Mouse (Mus musculus) activated CD4-positive, CD25-positive, alpha-beta regulatory T cell, adult 4 months (primary cell): ENCODE measurements around the gene Epb41. TPM values are rescaled to one million over a fixed set of nuclear protein-coding genes. Genes with fewer than 3 reads are reported as not detected.

Experiments used
- ATAC-seq: one replicate; pipeline ENCODE4 v1.8.0; 2017
- polyA plus RNA-seq, 2 experiments: library from polyadenylated mRNA; unstranded; fragments of 100-300 nt; shearing (Covaris generic); gene quantifications; one replicate each; pipeline ENCODE4 v1.2.1; 2017

The Epb41 gene
- polyA plus RNA-seq, 2 experiments from 2014 or later, result 26.9 to 27.1 TPM

- no peak for ATAC-seq
Measured at GRCm38 (mm10) chr4:132007123-132007522, 68.0 kb downstream of the Epb41 start.

GRCm38 (mm10) chr4:131998641-131999040 lies 76.5 kb downstream of the Epb41 start:
- no peak for ATAC-seq

GRCm38 (mm10) chr4:131997476-131997875 lies 77.6 kb downstream of the Epb41 start:
- no peak for ATAC-seq

- no peak for ATAC-seq
Measured at GRCm38 (mm10) chr4:131996985-131997384, 78.1 kb downstream of the Epb41 start.

- ATAC-seq, result no peak
Measured at GRCm38 (mm10) chr4:131993792-131994191, 81.3 kb downstream of the Epb41 start.

- ATAC-seq, result no peak
Measured at GRCm38 (mm10) chr4:131982881-131983538, 92.1 kb downstream of the Epb41 start.

GRCm38 (mm10) chr4:131981755-131982154 lies 93.4 kb downstream of the Epb41 start:
- no peak for ATAC-seq

- ATAC-seq, result peak; percentile 54
Measured at GRCm38 (mm10) chr4:131977201-131977600, 97.9 kb downstream of the Epb41 start.

- no peak for ATAC-seq
Measured at GRCm38 (mm10) chr4:131970244-131970853, 104.8 kb downstream of the Epb41 start.

GRCm38 (mm10) chr4:131968873-131969272 lies 106.2 kb downstream of the Epb41 start:
- no peak for ATAC-seq

- no peak for ATAC-seq
Measured at GRCm38 (mm10) chr4:131957161-131957560, 118.0 kb downstream of the Epb41 start.

- no peak for ATAC-seq
Measured at GRCm38 (mm10) chr4:131950657-131951056, 124.5 kb downstream of the Epb41 start.

- no peak for ATAC-seq
Measured at GRCm38 (mm10) chr4:131949903-131950302, 125.2 kb downstream of the Epb41 start.

GRCm38 (mm10) chr4:131947848-131948247 lies 127.3 kb downstream of the Epb41 start:
- ATAC-seq, result no peak

- ATAC-seq, result no peak
Measured at GRCm38 (mm10) chr4:131940846-131941245, 134.3 kb downstream of the Epb41 start.

- no peak for ATAC-seq
Measured at GRCm38 (mm10) chr4:131939459-131939858, 135.7 kb downstream of the Epb41 start.

- no peak for ATAC-seq
Measured at GRCm38 (mm10) chr4:131929146-131929545, 146.0 kb downstream of the Epb41 start.

GRCm38 (mm10) chr4:131924096-131924810 lies 150.9 kb downstream of the Epb41 start:
- no peak for ATAC-seq

- ATAC-seq, result no peak
Measured at GRCm38 (mm10) chr4:131922404-131922803, 152.7 kb downstream of the Epb41 start.

- ATAC-seq, result no peak
Measured at GRCm38 (mm10) chr4:131921461-131922346, 153.4 kb downstream of the Epb41 start, which contains the start of gene Tmem200b. Gene Tmem200b, plus strand, starts transcription at chr4:131921771.

- no peak for ATAC-seq
Measured at GRCm38 (mm10) chr4:131920595-131921351, 154.3 kb downstream of the Epb41 start.

GRCm38 (mm10) chr4:131920141-131920594 lies 155.0 kb downstream of the Epb41 start:
- no peak for ATAC-seq
